Mouse (Mus musculus): ENCODE measurements around the gene Coro2a.

DNA sequence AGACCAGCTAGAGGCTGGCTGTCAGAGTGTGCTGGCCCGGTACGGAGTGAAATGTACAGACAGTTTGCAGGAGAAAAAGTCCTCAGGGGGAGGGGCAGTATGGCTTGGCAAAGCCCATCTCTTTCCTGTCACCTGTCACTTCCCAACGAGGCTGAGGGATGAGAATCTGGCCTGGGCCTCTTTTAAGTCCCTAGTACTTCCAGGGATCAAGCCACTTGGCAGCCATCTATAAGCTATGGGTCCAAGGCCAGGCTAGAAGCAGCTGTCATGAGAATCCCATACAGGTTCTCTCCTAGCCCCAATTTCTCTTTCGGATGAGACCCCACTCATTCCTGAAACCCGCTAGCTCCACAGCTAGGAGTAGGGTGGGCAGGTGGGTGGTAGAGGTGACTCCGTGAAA is 5.6 kb downstream of the Coro2a start:
- TF ChIP-seq CTCF (IDR thresholded peaks at IDR 0.05; ENCODE audit: control insufficient read depth, insufficient read depth, insufficient read length): no peak
- no peak for TF ChIP-seq USF1 (IDR thresholded peaks at IDR 0.05; ENCODE audit: low read depth)
- TF ChIP-seq MYOD1 (IDR thresholded peaks at IDR 0.05; ENCODE audit: control insufficient read depth, insufficient read length, low read depth): no peak
- no peak for TF ChIP-seq CEBPB (IDR thresholded peaks at IDR 0.05; ENCODE audit: low read depth)

All from C2C12 (cell line).